Mouse (Mus musculus): Measurements from ENCODE around the gene Dbh. TPM values are rescaled to one million over a fixed set of nuclear protein-coding genes. Genes with fewer than 3 reads are reported as not detected.

Dbh gene
- 1 to 10 TPM in 1 of 2 experiments, under 1 TPM in 1; 0.46 to 1.4 TPM for total RNA-seq (2021)
- long read RNA-seq, experiment 1: 0 reads
- long read RNA-seq, experiment 2: 0 reads

DNA sequence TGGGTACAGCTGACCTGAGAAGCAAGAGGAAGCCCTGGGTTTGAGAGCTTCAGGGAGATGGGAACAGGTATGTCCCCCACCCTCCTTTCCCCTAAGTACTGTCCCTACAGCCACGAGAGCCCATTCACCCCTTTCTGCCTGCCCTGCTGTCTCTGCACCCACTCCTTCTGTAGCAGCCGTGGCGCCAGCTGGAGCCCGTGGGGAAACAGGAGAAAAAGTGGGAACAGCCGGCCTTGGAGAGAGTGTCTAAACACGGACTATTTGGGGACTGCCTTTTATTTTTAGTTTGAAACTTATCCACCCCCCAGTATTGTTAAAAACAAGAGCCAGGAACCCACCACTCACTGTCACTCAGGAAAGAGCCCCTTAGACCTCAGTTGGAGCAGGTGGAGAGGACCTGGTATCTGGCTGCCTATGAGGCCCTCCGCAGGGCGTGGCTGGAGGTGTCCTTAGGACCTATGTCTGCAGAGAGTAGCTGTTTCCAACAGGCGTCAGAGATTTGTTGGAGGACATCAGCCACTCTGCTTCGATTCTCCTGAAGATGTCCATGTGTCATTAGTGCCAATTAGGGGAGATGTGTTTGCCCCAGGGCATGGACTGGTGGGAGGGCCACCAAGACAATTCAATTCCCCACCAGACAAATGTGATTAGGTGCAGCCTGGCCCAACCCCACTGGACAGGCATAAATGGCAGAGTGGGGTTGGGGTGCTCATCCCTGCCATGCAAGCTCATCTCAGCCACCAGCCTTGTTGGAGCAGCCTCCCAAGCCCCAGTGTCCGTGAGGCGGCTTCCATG is at the start of gene Dbh:
Dbh (plus strand) TSS at position 438 of the 795 bp plus-strand sequence.
- Histone ChIP-seq H3K4me3 (no peak within 1 kb of the TSS), H3K27ac (peak within 1 kb of the TSS; percentile 85)
- TF ChIP-seq CTCF (conservative IDR thresholded peaks at IDR 0.05): no peak
- DNase-seq (ENCODE audit: low spot score in 2 of 2): peak; percentile 83 to 85

DNA sequence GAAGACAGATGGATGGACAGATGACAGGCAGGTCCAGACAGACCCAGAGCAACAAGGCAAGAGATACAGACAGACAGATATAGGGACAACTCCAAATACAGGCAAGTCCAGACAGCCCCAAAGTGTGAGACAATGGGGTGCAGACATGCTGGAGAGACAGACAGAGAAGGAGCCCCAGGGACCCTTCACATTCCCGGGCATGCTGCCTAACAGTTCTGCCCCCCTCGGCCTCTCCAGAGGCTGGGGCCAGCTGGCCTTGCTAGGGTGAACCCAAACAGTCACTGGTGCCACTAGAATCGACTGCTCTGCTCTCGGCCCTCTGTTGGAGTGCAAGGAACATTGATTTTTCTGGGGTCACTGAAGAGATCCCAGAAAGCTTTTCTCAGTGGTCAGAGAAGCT is 46.6 kb upstream of the Dbh start:
- no peak for TF ChIP-seq CTCF (conservative IDR thresholded peaks at IDR 0.05)
- DNase-seq (ENCODE audit: low spot score in 2 of 2): no peak
- Histone ChIP-seq H3K4me3 (no peak overlapping the region), H3K27ac (0 out of 2 replicates have a peak overlapping the region, but pooled peaks have one; percentile 18)

DNA sequence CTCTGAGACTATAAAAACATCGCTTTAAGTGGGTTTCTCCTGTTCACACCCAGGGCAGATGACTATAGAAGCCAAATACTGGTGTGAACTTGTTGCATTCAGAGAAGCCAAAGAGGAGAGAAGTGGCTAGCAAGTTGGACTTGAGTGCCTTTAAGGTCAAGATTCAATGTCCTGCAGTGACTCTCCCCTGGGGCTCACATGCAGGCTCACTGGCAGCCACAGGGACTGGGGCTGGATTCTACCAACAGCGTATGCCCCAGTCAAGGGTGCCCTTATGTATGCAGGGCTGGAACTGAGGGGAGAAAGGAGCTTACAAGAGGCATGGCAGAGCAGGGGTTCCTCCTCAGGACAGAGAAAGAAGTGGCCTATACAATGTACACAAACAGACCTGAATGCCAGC is 45.3 kb upstream of the Dbh start:
- H3K4me3 ChIP-seq: no peak overlapping the region
- TF ChIP-seq CTCF (conservative IDR thresholded peaks at IDR 0.05): no peak
- peak overlapping the region; percentile 36; the same call in 1 of the 2 replicates for H3K27ac ChIP-seq
- no peak for DNase-seq (ENCODE audit: low spot score in 2 of 2)

DNA sequence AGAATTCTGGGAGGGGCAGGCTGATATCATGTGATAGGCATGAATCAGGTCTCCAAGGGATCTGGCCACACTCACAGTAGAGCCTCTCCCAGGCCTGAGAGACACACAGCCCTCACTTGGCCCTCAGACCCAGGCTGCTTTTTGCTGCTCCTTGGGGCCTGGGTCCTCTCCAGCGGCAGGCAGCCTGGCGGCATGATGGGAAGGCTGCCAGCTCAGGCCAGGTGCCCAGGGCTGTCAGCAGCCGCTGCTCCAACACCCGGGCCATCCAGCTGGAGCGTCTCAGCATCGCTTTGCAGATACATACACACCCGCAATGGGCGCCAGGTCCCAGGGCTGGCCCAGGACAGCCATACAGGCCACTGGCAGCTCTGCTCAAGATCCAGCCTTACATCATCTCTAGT is 44.8 kb upstream of the Dbh start:
- TF ChIP-seq CTCF (conservative IDR thresholded peaks at IDR 0.05): no peak
- Histone ChIP-seq H3K27ac (peak overlapping the region; percentile 53; the same call in 1 of the 2 replicates), H3K4me3 (no peak overlapping the region)
- DNase-seq (ENCODE audit: low spot score in 2 of 2): no peak

DNA sequence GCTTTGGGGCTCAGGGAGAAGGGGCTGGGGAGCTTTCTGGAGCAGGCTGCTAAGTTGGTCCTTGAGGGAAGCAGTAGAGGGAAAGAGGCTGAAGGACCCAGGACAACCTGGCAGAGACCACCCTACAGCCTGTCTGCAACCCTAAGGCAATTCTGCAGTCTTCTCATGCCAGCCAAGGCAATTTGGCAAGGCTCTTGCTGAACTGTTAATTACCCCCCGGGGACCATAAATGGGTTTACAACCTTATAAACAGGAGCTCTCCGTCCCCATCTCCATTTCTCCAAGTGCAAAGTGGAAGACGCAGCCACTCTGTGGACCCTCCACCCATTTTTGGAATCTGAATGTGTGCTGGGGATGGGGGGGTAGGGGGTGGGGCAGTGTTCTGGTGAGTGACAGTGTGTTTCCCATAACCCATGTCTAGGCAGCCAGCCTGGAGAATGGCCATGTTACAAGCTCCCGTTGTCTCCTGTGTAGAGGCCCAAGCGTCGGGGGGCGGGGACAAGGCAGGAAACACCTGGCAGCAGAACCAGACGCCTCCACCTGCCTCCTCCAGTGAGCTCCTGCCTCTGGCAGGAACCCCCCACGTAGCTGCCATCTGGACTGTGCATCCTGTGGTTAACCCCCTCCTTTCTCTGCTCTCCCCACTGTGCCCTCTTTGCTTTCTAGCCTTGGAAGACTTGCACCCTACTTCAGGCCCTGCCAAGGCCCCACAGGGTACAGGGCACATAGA is 43.2 kb upstream of the Dbh start:
- no peak for DNase-seq (ENCODE audit: low spot score in 2 of 2)
- TF ChIP-seq CTCF (conservative IDR thresholded peaks at IDR 0.05): no peak
- peak overlapping the region; percentile 43; the same call in 1 of the 2 replicates for H3K27ac ChIP-seq
- no peak overlapping the region for H3K4me3 ChIP-seq

DNA sequence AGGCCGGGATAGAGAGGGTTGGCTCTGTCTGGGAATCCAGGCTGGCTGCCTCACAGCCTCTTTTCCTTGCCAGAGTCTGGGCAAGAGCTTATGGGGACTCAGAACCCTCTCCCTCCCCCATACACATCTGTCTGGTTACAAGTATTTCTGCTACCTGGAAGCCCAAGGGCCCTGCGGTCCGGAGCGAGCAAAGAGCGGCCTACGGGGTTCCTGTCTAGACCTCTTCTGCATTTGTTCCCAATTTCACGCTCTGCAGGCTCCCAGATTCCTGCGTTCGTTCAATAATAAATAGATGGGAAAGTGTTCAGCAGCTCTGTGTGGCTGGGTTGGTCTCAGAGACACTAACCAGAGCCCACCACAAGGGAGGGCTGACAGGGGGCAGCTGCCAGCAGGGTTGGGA is 42.5 kb upstream of the Dbh start:
- TF ChIP-seq CTCF (conservative IDR thresholded peaks at IDR 0.05): no peak
- peak overlapping the region; percentile 6; the same call in 1 of the 2 replicates for H3K27ac ChIP-seq
- H3K4me3 ChIP-seq: no peak overlapping the region
- no peak for DNase-seq (ENCODE audit: low spot score in 2 of 2)

DNA sequence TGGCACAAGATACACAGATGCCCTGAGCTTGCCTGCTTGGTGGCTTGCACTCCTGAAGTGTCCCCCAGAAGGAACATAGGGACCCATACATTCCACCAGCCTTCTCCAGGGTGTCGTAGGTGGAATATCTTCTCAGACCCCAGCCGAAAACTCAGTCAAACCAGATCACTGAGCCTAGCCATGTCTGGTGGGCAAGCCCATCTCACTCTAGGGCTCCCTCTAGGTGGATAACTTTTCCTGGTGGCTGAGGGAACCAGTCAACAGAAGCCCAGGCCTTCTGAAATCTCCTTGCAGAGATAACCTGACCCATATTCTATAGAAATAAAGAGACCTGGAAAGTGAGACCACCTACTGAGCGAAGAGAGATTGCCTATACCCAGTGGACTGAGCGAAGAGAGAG is 41.9 kb upstream of the Dbh start:
- peak; percentile 54 for TF ChIP-seq CTCF (conservative IDR thresholded peaks at IDR 0.05)
- H3K4me3 ChIP-seq: no peak overlapping the region
- DNase-seq (ENCODE audit: low spot score in 2 of 2): no peak
- H3K27ac ChIP-seq: peak overlapping the region; percentile 6; the same call in 1 of the 2 replicates

DNA sequence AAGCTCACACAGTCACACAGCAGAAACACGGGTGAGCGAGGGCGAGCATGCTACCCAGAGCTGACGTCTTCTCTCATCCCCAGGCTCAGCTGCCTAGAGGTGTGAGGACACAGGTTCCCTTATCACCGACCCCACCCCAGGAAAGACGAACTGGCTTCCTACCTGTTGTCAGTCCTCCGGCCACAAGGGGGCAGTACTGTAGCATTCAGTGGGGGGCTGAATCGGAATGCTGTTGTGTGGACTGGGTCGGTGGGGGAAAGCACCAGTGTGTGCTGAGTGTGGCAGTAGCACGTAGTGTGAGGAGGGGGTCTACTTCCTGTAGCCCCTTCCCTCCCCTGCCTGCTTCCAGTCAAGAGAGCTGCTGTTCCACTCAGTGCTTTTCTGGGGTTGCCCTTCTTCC is 39.1 kb upstream of the Dbh start:
- no peak overlapping the region for H3K4me3 ChIP-seq
- peak in 1 of 2 experiments; percentile 58 for DNase-seq (ENCODE audit: low spot score in 2 of 2)
- TF ChIP-seq CTCF (conservative IDR thresholded peaks at IDR 0.05): peak; percentile 84
- H3K27ac ChIP-seq: no peak overlapping the region

DNA sequence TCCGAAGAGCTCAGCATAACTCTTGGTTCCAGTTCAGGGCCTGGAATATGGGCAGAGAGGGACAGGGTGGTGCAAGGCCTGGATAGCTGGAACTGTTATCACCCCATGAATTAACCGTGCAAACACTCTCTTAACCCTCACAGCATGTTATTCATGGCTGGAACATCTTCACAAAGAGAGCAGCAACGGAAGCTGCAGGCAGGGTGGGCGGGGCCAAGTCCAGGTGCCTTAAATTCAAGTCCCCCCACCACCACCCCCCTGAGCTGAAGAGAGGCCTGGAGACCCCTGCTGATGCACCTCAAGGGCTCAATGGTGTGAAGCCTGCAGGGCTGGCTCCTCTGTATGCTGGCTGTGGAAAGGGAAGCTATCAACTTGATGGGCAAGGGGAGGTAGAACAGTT is 38.5 kb upstream of the Dbh start:
- H3K27ac ChIP-seq: no peak overlapping the region
- H3K4me3 ChIP-seq: no peak overlapping the region
- DNase-seq (ENCODE audit: low spot score in 2 of 2): no peak
- no peak for TF ChIP-seq CTCF (conservative IDR thresholded peaks at IDR 0.05)

DNA sequence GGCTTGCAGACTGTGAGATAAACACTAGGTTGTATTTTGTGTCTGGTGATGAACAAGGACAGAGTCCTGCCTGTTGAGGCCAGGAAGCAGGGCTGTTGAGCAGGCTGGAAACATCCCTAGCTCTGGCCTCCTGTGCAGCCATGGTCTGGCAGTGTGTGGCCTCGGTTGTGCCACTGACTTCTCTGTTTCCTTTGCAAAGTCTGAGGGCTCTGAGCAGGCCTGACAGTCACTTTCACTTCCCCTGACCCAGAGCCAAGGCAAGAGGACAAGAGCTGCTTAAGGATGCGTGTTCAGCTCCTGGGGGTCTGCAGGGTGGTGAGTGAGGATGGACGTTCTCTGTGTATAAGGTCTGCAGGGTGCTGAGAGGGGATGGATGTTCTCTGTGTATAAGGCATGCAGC is 36.0 kb upstream of the Dbh start:
- Histone ChIP-seq H3K4me3 (no peak overlapping the region), H3K27ac (no peak overlapping the region)
- no peak for DNase-seq (ENCODE audit: low spot score in 2 of 2)
- no peak for TF ChIP-seq CTCF (conservative IDR thresholded peaks at IDR 0.05)

DNA sequence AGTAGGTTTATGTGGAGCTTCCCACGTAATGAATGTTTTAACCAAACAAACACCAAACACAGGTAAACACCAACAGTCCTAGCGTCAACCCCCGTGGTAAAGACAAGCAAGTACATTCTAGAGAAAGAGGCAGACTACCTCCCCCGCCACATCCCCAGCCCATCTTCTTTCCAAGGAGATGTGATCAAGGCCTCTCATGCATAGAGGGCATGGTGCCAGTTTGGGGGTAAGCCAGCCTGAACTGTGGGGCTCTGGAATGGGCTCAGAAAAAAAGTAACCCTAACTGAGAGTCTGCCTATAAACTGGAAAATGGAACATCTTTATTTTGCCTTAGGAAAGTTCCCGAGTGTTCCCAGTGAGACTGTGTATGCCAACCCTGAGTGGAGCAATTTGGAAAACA is 29.1 kb upstream of the Dbh start:
- DNase-seq (ENCODE audit: low spot score in 2 of 2): no peak
- Histone ChIP-seq H3K27ac (no peak overlapping the region), H3K4me3 (no peak overlapping the region; the same call in 1 of the 2 replicates)
- TF ChIP-seq CTCF (conservative IDR thresholded peaks at IDR 0.05): no peak

DNA sequence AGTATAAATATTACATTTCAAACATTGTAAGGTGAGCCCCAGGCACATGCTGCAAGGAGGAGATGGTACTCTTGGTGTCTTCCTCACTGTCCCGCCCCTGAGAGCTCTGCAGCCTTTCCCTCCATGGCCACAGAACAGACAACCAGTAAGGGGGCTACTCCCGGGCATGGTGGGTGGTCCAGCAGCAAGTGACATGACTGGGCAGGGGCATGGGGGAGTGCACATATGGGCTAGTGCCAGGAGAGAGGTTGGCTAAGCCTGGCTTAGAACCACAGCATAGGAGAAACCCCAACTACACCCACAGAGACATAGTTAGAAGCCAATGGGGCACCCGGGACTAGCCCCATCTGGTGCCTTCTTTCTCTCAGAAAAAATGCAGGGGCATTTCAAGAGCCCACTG is 28.7 kb upstream of the Dbh start:
- H3K4me3 ChIP-seq: no peak overlapping the region; the same call in 1 of the 2 replicates
- TF ChIP-seq CTCF (conservative IDR thresholded peaks at IDR 0.05): no peak
- H3K27ac ChIP-seq: no peak overlapping the region; the same call in 1 of the 2 replicates
- DNase-seq (ENCODE audit: low spot score in 2 of 2): no peak

DNA sequence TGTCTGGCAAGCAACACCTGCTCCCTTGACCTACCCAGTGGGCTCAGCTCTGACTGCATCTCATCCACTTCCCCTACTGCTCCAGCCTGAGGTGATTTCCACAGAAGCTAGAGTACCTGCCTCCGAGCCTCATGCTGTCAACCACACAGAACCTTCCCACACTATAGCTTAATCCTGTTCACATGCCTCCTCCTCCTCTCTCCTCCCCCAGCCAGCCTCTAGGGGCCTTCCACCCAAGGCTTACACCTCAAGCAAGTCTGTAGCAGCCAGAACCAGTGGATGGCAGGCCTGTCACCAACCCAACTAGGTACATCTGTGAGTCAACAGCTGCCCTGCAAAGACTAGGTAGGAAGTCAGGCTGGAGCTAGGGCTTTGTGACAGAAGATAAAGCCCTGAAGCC is 28.2 kb upstream of the Dbh start:
- H3K27ac ChIP-seq: peak overlapping the region; percentile 33; the same call in 1 of the 2 replicates
- DNase-seq (ENCODE audit: low spot score in 2 of 2): no peak

More for the DNA sequence above, 28.2 kb upstream of the Dbh start:
- TF ChIP-seq CTCF (conservative IDR thresholded peaks at IDR 0.05): no peak
- H3K4me3 ChIP-seq: peak overlapping the region; percentile 20; the same call in 1 of the 2 replicates

Data from layer of hippocampus, adult 2 months (tissue).